Mouse (Mus musculus) retina, embryonic 14.5 days (tissue): Measurements from ENCODE around the gene Gm11985.
A peak's percentile ranks its signal among the peaks of the same experiment; 100 is the strongest.

Experiments used
- DNase-seq: peaks from one replicate; pipeline ENCODE4 v3.0.0-alpha.2; 2015; ENCODE audit warnings: low spot score

Gm11985 gene

DNA sequence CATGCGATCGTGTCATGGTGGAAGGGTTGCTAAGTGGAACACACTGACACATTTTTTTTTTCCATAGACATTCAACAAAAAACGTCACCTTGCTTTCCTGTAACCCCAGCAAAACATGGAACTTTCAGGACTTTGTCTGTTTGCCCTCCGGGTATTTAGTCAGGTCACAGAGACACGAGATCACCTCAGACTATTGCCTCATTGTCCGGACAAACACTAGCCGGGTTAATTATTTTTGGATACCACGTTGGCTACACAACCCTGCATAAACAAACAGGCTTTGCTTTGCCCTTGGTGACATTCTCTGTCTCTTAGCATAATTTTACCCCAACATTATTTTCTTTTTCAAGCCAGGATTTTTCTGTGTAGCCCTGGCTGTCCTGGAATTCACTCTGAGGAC lies 35.3 kb downstream of the Gm11985 start:
- DNase-seq = no peak

DNA sequence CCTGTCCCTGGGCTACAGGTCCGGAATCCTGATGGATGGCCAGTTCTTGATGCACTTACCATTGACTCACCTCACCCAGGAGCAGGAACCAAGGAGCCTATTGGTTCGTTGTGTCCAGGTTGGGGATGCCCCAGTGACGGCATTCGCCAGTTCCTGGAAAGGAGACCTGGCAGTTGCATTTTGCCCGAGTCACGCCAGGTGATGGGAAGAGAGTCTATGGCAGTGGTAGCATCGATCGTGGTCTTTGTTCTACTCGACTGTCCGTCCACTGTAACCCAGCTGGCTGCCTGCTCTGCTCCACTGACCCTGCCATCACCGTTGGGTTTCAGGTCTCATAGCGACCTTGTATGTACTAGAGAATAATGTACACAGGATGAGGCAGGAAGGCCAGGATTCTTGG lies 36.0 kb downstream of the Gm11985 start:
- DNase-seq = no peak

GRCm38 (mm10) chr11:7150511-7150910 lies 37.9 kb downstream of the Gm11985 start:
- no peak for DNase-seq

DNA sequence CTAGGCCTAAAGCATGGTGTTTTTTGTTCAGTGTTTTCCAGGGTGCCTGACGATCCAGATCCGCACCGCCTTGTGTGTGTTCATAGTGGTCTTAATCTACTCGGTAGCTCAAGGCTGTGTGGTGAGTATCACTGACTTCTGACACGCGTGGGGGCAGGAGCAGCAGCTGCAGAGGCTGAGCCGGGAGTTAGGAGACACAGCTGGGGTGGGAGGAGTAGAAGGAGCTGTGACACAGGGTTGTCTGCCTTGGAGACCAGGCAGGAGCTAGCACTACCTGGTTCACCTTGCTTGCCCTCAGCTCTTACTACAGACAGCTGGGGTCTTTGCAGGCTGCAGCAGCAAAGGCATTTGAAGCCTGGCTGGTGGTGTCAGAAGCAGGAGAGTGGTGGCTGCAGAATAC lies 38.9 kb downstream of the Gm11985 start:
- no peak for DNase-seq

- no peak for DNase-seq
Measured at GRCm38 (mm10) chr11:7147945-7148344, 40.4 kb downstream of the Gm11985 start.

GRCm38 (mm10) chr11:7147536-7147935 lies 40.8 kb downstream of the Gm11985 start:
- DNase-seq = no peak

DNA sequence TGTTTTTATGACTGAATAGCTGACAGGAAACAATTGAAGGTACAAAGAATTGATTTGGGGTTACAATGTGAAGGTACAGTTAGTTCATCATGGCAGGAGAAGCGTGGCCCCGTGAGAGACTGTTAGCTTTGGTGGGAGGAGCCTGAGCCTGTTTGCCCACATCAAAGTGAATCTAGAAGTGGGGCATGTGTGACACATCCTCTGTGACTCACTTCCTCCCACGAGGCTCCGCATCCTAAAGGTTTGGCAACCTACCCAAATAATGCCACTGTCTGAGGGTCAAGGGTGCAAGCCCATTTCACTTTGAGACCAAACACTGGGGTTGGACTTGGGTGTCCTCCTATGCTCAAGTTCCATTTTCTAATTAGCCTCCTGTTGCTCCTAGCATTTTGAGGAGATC lies 43.1 kb downstream of the Gm11985 start:
- no peak for DNase-seq

DNA sequence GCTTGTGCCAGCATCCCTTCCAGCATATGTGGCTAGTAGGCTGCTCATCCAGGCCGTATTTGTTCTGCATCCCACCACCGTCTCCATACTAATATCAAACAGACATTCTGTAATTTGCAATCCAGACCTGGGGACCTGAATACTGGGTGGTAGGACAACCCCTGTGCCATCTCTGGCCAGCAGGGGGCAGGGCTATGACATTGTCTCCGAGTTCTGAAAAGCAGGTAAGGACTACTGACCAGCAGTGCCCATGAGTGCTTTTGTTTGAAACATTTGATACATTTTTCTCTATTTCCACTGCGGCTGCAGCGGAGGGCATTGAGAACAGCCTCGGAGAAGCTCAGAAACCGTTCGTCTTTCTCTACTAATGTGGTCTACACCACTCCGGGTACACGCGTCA lies 44.0 kb downstream of the Gm11985 start:
- peak; percentile 16 for DNase-seq

DNA sequence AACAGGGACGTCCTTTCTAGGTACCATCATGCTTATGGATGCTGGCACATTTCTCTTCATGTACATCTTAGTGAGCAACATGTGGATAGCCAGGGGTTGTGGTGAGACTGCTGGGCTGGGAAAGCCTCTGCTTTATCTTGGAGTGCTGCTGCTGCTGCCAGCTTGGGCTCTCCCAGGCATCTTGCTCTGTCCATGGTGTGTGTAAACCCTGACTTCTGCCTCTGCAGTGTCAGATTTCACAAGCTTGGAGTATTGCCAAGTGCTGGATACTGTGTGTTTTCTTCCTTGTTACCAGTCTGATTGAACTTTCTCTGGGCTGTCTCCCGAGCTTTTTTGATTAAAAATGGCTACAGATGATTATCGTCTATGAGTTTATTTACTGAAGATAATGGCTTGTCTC lies 45.6 kb downstream of the Gm11985 start:
- DNase-seq = no peak

DNA sequence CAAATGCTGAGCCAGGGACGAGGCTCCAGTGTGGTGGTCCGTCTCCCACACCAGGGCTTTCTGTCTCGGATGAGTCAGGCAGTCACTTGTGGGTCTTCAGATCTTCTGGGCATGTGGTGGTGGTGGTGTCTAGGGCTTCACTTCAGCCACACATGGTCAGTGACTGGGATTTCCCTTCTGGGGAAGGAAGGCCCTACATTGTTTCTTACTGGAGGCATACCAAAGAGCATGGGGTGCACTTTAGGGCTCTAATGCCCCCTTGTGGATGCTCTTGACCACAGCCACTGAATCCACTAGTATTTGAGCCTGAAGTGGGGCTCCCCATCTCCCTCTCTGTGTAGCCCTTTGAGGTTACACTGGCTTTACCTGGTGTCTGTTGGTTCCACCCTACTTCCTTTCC lies 47.9 kb downstream of the Gm11985 start:
- DNase-seq = peak; percentile 79

GRCm38 (mm10) chr11:7138370-7138769 lies 50.0 kb downstream of the Gm11985 start:
- no peak for DNase-seq

DNA sequence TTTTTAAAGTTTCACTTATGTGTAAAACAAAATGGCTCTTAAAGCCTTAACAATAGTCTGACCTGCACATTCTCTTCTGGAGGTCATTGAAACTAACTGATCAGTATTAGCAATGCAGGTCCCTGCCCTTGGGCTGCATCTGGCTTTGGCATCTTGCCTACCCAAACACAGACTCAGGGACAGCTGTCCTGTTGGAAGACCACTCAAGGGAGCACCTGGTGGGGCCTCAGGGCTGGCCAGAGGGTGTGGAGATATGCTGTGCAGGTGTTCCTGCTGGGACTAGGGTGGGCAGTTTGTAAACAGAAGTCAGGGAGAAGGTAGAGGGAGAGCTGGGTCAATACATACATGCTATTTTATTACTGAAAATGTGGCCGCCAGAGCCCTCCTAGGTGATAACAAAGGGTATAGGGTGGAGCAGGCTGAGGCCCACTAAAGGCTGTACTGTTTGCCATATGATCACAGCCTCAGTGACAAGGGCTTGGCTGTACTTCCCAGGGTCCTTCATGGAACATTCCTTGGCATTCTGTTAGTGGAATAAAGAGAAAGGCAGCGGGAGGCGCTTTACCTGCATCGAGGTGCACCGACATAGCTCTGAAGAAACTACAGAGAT lies 52.0 kb downstream of the Gm11985 start:
- DNase-seq = no peak

GRCm38 (mm10) chr11:7135763-7136162 lies 52.6 kb downstream of the Gm11985 start:
- no peak for DNase-seq

DNA sequence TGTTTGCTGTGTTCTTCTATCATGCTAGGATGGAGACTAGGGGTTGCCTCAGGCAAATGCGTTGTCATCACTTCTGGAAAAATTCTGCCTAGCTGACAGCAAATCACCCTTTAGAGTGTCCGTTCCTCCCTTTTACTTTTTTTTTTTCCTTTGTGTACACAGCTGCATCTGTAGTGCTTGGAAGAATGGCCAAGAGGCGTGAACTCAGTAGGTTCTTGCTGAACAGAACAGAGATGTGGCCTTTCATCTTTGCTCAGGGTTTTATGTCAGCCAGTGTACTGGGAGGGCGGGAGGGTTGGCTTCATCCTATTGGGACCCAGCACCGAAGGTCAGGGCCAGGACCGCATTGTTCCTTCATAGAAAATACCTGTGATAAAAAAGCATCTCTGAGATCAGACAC lies 53.1 kb downstream of the Gm11985 start:
- DNase-seq = no peak

DNA sequence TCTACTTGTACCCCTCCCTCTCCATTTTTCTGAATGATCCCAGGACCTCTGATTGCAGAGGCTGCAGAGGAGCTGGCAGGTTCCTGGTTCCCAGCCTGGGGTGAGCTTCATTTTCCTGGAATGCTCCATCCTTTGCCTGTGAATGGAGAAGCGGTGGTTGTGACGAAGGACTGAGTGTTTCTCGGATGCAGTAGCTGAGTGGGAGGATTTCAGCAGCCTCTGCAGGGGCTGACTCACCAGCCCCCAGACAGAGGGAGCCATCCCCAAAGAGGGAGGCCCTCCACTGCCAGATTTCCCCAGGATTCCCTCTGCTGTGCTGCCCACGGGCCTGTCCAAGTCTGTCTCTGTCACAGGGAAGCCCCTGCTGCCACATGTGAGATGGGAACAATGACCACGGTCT lies 54.0 kb downstream of the Gm11985 start:
- DNase-seq = no peak

DNA sequence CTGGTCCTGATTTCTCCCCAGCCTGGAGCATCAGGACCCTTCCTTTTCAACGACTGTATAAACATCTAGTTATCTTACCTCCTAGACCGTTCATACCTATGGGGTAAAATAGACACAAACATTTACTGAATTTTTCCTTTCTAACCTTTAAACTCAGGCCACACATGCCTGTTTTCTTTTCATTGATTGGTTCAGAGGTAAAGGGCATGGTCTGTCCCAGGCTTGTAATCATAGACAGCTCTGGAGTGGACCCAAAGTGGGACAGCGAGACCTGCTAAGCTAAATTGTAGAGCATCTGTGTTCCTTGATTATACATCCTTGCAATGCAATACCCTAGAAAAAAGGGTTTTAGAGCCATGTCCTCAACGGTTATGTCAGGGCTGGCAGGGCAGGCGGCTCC lies 54.6 kb downstream of the Gm11985 start:
- DNase-seq = no peak
